Comparison of ENCODE assay signal across 8 mouse cellular contexts in the genomic region with DNA sequence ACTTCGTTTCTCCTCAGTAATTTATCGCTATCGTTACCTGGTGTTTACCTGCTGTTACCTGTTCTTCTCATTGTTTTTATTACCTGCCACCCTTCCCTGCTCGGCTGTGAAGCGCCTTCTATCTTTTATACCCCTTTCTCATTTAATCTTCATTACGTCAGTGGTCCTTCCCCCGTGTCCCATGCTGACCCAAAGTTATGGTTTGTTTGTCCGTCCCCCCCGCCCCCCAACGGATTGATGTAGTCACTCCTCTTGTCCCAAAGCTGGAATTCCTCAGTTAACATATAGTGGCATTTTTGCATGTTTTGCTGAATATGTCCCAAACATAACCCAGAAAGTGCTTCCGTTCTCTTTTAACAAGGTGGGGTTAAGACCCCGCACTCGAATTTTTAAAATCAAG. TPM values are rescaled to one million over a fixed set of nuclear protein-coding genes. Genes with fewer than 3 reads are reported as not detected.
DNase-seq lines count a peak whose midpoint lies in the region; ATAC-seq and TF ChIP-seq lines count a peak whose summit lies in the region.

No protein-coding gene starts in this region.

- DNase-seq in heart, adult 11 months, result no peak
- DNase-seq in natural killer cell, adult 2 months (ENCODE audit: low spot score in 2 of 2), result no peak
- DNase-seq in left cerebral cortex, postnatal 25 days (ENCODE audit: low spot score in 2 of 2), result no peak
- DNase-seq in urinary bladder, adult 18-20 months (ENCODE audit: low spot score in 2 of 2), result no peak

- peak overlapping the region; percentile 90 for H3K4me3 ChIP-seq in heart, embryonic 12.5 days
- H3K4me3 ChIP-seq in ES-Bruce4 (ENCODE audit: low read depth, low read length) (peak overlapping the region; percentile 100), macrophage (ENCODE audit: inconsistent target) (peak overlapping the region; percentile 83)
- peak overlapping the region; percentile 74 for H3K4me3 ChIP-seq in forebrain, embryonic 15.5 days

- H3K79me2 ChIP-seq in macrophage (ENCODE audit: inconsistent target), result peaks cover 71% of the 10 kb centered on the region

- no peak for TF ChIP-seq EP300 in ES-Bruce4 (IDR thresholded peaks at IDR 0.05; ENCODE audit: insufficient read depth, low read depth, low read length)

- peaks cover 37% of the 10 kb centered on the region for H3K36me3 ChIP-seq in heart, embryonic 12.5 days
- H3K36me3 ChIP-seq in ES-Bruce4 (ENCODE audit: control insufficient read depth, insufficient read depth, low read length, poor library complexity, severe bottlenecking) (peaks cover 31% of the 10 kb centered on the region), macrophage (ENCODE audit: inconsistent target) (peaks cover 26% of the 10 kb centered on the region)
- H3K36me3 ChIP-seq in forebrain, embryonic 15.5 days, result peaks cover 42% of the 10 kb centered on the region

- peak overlapping the region; percentile 94 for H3K4me2 ChIP-seq in heart, embryonic 12.5 days
- peak overlapping the region; percentile 58 for H3K4me2 ChIP-seq in forebrain, embryonic 15.5 days (replicated peaks)

- TF ChIP-seq POLR2A in ES-Bruce4 (IDR thresholded peaks at IDR 0.05; ENCODE audit: insufficient read depth, low read length), result no peak

- TF ChIP-seq CTCF in ES-Bruce4 (IDR thresholded peaks at IDR 0.05; ENCODE audit: low read depth, low read length), result no peak

- H3K9ac ChIP-seq in heart, embryonic 12.5 days, result peak overlapping the region; percentile 89
- H3K9ac ChIP-seq in ES-Bruce4 (ENCODE audit: low read depth, poor library complexity, severe bottlenecking), result peak overlapping the region; percentile 98
- peak overlapping the region; percentile 74 for H3K9ac ChIP-seq in forebrain, embryonic 15.5 days (replicated peaks)

- no peak for ATAC-seq in heart, embryonic 12.5 days (ENCODE audit: insufficient number of reproducible peaks, low FRiP score)
- peak; percentile 4 for ATAC-seq in forebrain, embryonic 15.5 days (replicated peaks)

- 3% methylated on average over 13 of the region's 13 CpGs for WGBS in heart, embryonic 12.5 days
- WGBS in forebrain, embryonic 15.5 days, result 3% methylated on average over 13 of the region's 13 CpGs
- 4% methylated on average over 13 of the region's 13 CpGs for WGBS in macrophage (ENCODE audit: missing documents)

- H3K27me3 ChIP-seq in heart, embryonic 12.5 days (replicated peaks), result no peaks in the 10 kb centered on the region
- no peaks in the 10 kb centered on the region for H3K27me3 ChIP-seq in ES-Bruce4 (ENCODE audit: control insufficient read depth, insufficient read depth, low read length, poor library complexity, severe bottlenecking)
- no peaks in the 10 kb centered on the region for H3K27me3 ChIP-seq in forebrain, embryonic 15.5 days

- H3K27ac ChIP-seq in heart, embryonic 12.5 days (ENCODE audit: poor library complexity, severe bottlenecking), result peak overlapping the region; percentile 67
- H3K27ac ChIP-seq in ES-Bruce4 (ENCODE audit: insufficient read depth, low read length), result peak overlapping the region; percentile 28; the same call in 1 of the 2 replicates
- peak overlapping the region; percentile 58; the same call in 1 of the 2 replicates for H3K27ac ChIP-seq in forebrain, embryonic 15.5 days (replicated peaks)
- peak overlapping the region; percentile 70 for H3K27ac ChIP-seq in macrophage

- intact Hi-C loops in left cerebral cortex, postnatal 25 days (cut with DNase I), result no loop called here

- H3K4me1 ChIP-seq in heart, embryonic 12.5 days (replicated peaks), result peaks cover 12% of the 10 kb centered on the region
- H3K4me1 ChIP-seq in ES-Bruce4 (ENCODE audit: control insufficient read depth, insufficient read depth, low read length), result no peaks in the 10 kb centered on the region
- H3K4me1 ChIP-seq in forebrain, embryonic 15.5 days, result peaks cover 27% of the 10 kb centered on the region

- no peaks in the 10 kb centered on the region for H3K9me3 ChIP-seq in heart, embryonic 12.5 days (replicated peaks)
- H3K9me3 ChIP-seq in ES-Bruce4 (replicated peaks; ENCODE audit: control insufficient read depth, insufficient read depth, low read length, poor library complexity, severe bottlenecking), result no peaks in the 10 kb centered on the region
- no peaks in the 10 kb centered on the region for H3K9me3 ChIP-seq in forebrain, embryonic 15.5 days

RNA-seq across cellular contexts. Expression of a gene that starts 0.7 kb away (rescaled TPM):
- 36.0 and 39.2 TPM in 2 replicates for polyA plus RNA-seq in heart, embryonic 12.5 days (2016; fragmentation: Nextera tagmentation; extraction: Ambion mirVana)
- polyA plus RNA-seq in ES-Bruce4 (2011; ENCODE audit: insufficient read depth, insufficient read length, low read depth, missing spikeins) (63.2 and 69.2 TPM in 2 replicates), macrophage (2018) (42.2 to 61.4 TPM (median 59.0 TPM) in 3 replicates)
- polyA plus RNA-seq in forebrain, embryonic 15.5 days (2015; fragmentation: Nextera tagmentation; extraction: Ambion mirVana), result 28.1 and 28.6 TPM in 2 replicates
- total RNA-seq in macrophage (2018; cell fraction: chromatin; rRNA removed), result 1 to 10 TPM in 23 of 26 experiments, under 1 TPM in 1, not detected in 2; 0.94 to 7.5 (median 3.1) TPM
- 10 to 100 TPM; 32.9 to 58.4 (median 49.3) TPM for total RNA-seq in macrophage (2018; cell fraction: cytosol; rRNA removed)
- 10 to 100 TPM in 25 of 26 experiments, 1 to 10 TPM in 1; 9.4 to 76.9 (median 21.9) TPM for total RNA-seq in macrophage (2018; cell fraction: nucleus; rRNA removed)
- 1 to 10 TPM; 6.9 to 7.5 TPM for total RNA-seq in left cerebral cortex, postnatal 25 days (2021)

RNA-seq across cellular contexts. Expression of a gene that starts 5.0 kb away (rescaled TPM):
- polyA plus RNA-seq in heart, embryonic 12.5 days (2016; fragmentation: Nextera tagmentation; extraction: Ambion mirVana), result 171 and 172 TPM in 2 replicates
- 269 and 288 TPM in 2 replicates for polyA plus RNA-seq in ES-Bruce4 (2011; ENCODE audit: insufficient read depth, insufficient read length, low read depth, missing spikeins)
- polyA plus RNA-seq in forebrain, embryonic 15.5 days (2015; fragmentation: Nextera tagmentation; extraction: Ambion mirVana), result 190 and 199 TPM in 2 replicates
- 10 to 100 TPM; 30.2 to 91.3 (median 46.9) TPM for total RNA-seq in macrophage (2018; cell fraction: chromatin; rRNA removed)
- total RNA-seq in macrophage (2018; cell fraction: cytosol; rRNA removed), result 10 to 100 TPM; 50.1 to 84.6 (median 60.3) TPM
- 10 to 100 TPM; 18.0 to 45.7 (median 27.9) TPM for total RNA-seq in macrophage (2018; cell fraction: nucleus; rRNA removed)
- 69.5 to 146 TPM (median 84.3 TPM) in 3 replicates for polyA plus RNA-seq in macrophage (2018)
- total RNA-seq in left cerebral cortex, postnatal 25 days (2021), result 10 to 100 TPM; 37.1 to 40.7 TPM

RNA-seq across cellular contexts. Expression of a gene that starts 18.0 kb away (rescaled TPM):
- polyA plus RNA-seq in heart, embryonic 12.5 days (2016; fragmentation: Nextera tagmentation; extraction: Ambion mirVana), result 19.6 and 20.8 TPM in 2 replicates
- polyA plus RNA-seq in ES-Bruce4 (2011; ENCODE audit: insufficient read depth, insufficient read length, low read depth, missing spikeins), result 12.3 and 12.6 TPM in 2 replicates
- polyA plus RNA-seq in forebrain, embryonic 15.5 days (2015; fragmentation: Nextera tagmentation; extraction: Ambion mirVana), result 12.6 and 13.6 TPM in 2 replicates
- total RNA-seq in macrophage (2018; cell fraction: chromatin; rRNA removed), result 10 to 100 TPM in 5 of 26 experiments, 1 to 10 TPM in 21; 1.2 to 18.0 (median 5.7) TPM
- total RNA-seq in macrophage (2018; cell fraction: cytosol; rRNA removed), result 10 to 100 TPM in 6 of 26 experiments, 1 to 10 TPM in 20; 5.1 to 12.5 (median 8.0) TPM
- 10 to 100 TPM in 10 of 26 experiments, 1 to 10 TPM in 16; 4.9 to 21.6 (median 9.2) TPM for total RNA-seq in macrophage (2018; cell fraction: nucleus; rRNA removed)
- polyA plus RNA-seq in macrophage (2018), result 6.9 to 10.4 TPM (median 9.0 TPM) in 3 replicates
- 10 to 100 TPM in 1 of 2 experiments, 1 to 10 TPM in 1; 8.8 to 10.2 TPM for total RNA-seq in left cerebral cortex, postnatal 25 days (2021)

RNA-seq across cellular contexts. Expression of a gene that starts 18.3 kb away (rescaled TPM):
- 48.4 and 51.7 TPM in 2 replicates for polyA plus RNA-seq in heart, embryonic 12.5 days (2016; fragmentation: Nextera tagmentation; extraction: Ambion mirVana)
- 41.3 and 45.5 TPM in 2 replicates for polyA plus RNA-seq in ES-Bruce4 (2011; ENCODE audit: insufficient read depth, insufficient read length, low read depth, missing spikeins)
- 60.4 and 62.8 TPM in 2 replicates for polyA plus RNA-seq in forebrain, embryonic 15.5 days (2015; fragmentation: Nextera tagmentation; extraction: Ambion mirVana)
- 10 to 100 TPM; 17.0 to 78.8 (median 54.1) TPM for total RNA-seq in macrophage (2018; cell fraction: chromatin; rRNA removed)
- 10 to 100 TPM; 48.2 to 79.2 (median 64.5) TPM for total RNA-seq in macrophage (2018; cell fraction: cytosol; rRNA removed)
- total RNA-seq in macrophage (2018; cell fraction: nucleus; rRNA removed), result 10 to 100 TPM; 32.7 to 94.5 (median 68.6) TPM
- 42.1 to 51.3 TPM (median 44.5 TPM) in 3 replicates for polyA plus RNA-seq in macrophage (2018)
- 10 to 100 TPM; 65.6 to 66.1 TPM for total RNA-seq in left cerebral cortex, postnatal 25 days (2021)

RNA-seq across cellular contexts. Expression of a gene that starts 31.4 kb away (rescaled TPM):
- 0.83 and 0.93 TPM in 2 replicates for polyA plus RNA-seq in heart, embryonic 12.5 days (2016; fragmentation: Nextera tagmentation; extraction: Ambion mirVana)
- polyA plus RNA-seq in ES-Bruce4 (2011; ENCODE audit: insufficient read depth, insufficient read length, low read depth, missing spikeins), result 0.46 and 1.5 TPM in 2 replicates
- 0.20 and 0.43 TPM in 2 replicates for polyA plus RNA-seq in forebrain, embryonic 15.5 days (2015; fragmentation: Nextera tagmentation; extraction: Ambion mirVana)
- total RNA-seq in macrophage (2018; cell fraction: chromatin; rRNA removed), result 10 to 100 TPM in 10 of 26 experiments, 1 to 10 TPM in 16; 1.3 to 18.5 (median 5.8) TPM
- total RNA-seq in macrophage (2018; cell fraction: cytosol; rRNA removed), result 10 to 100 TPM in 25 of 26 experiments, 1 to 10 TPM in 1; 9.9 to 28.2 (median 20.1) TPM
- 10 to 100 TPM in 23 of 26 experiments, 1 to 10 TPM in 3; 6.9 to 29.4 (median 14.7) TPM for total RNA-seq in macrophage (2018; cell fraction: nucleus; rRNA removed)
- 18.7 to 24.6 TPM (median 21.3 TPM) in 3 replicates for polyA plus RNA-seq in macrophage (2018)
- total RNA-seq in left cerebral cortex, postnatal 25 days (2021), result under 1 TPM; 0.39 to 0.78 TPM
